Mouse (Mus musculus) bone marrow macrophage, adult 2 months (primary cell): ENCODE data around the gene Scgb1c1.

ENCODE experiments used
- CTCF ChIP-seq: IDR thresholded peaks from 2 replicates; pipeline ENCODE4 v1.5.1; 2012; ENCODE audit warnings: low read depth, mild to moderate bottlenecking, low read length, moderate library complexity
- POLR2A ChIP-seq: IDR thresholded peaks from 2 replicates; pipeline ENCODE4 v1.6.1; 2012; ENCODE audit warnings: mild to moderate bottlenecking, low read depth, low read length, borderline replicate concordance

- TF ChIP-seq CTCF (no peak), POLR2A (no peak)
Measured at GRCm38 (mm10) chr7:140894611-140895010, 49.3 kb downstream of the Scgb1c1 start.
